Mouse (Mus musculus) neural tube, embryonic 12.5 days (tissue): ENCODE measurements around the gene Pkhd1. TPM values are rescaled to one million over a fixed set of nuclear protein-coding genes. Genes with fewer than 3 reads are reported as not detected.
"Not testable (repeated sequence)": the region's sequence is repeated elsewhere in the genome, so short reads cannot be mapped to it uniquely, and the experiment has no call there.

ENCODE experiments used
- ATAC-seq: fragments of 200-750 bp; cut with Nextera tagmentation; 2 replicates; pipeline ENCODE4 v1.8.0; 2017; ENCODE audit warnings: low read depth, mild to moderate bottlenecking, moderate TSS enrichment, moderate library complexity; ENCODE audit not compliant: low FRiP score
- H3K27ac ChIP-seq: fragments of 300-500 bp; sonication (generic); 2 replicates; pipeline ENCODE4 v1.5.1; 2016
- H3K27me3 ChIP-seq: fragments of 300-500 bp; sonication (generic); replicated peaks from 2 replicates; pipeline ENCODE4 v1.6.1; 2016; ENCODE audit warnings: mild to moderate bottlenecking
- H3K36me3 ChIP-seq: fragments of 300-500 bp; sonication (generic); 2 replicates; pipeline ENCODE4 v1.6.1; 2016; ENCODE audit warnings: mild to moderate bottlenecking
- H3K4me1 ChIP-seq: fragments of 300-500 bp; sonication (generic); 2 replicates; pipeline ENCODE4 v1.6.1; 2016
- H3K4me2 ChIP-seq: fragments of 300-500 bp; sonication (generic); replicated peaks from 2 replicates; pipeline ENCODE4 v1.6.1; 2016; ENCODE audit warnings: mild to moderate bottlenecking
- H3K4me3 ChIP-seq: fragments of 300-500 bp; sonication (generic); 2 replicates; pipeline ENCODE4 v1.5.1; 2016
- H3K9ac ChIP-seq: fragments of 300-500 bp; sonication (generic); 2 replicates; pipeline ENCODE4 v1.6.1; 2016; ENCODE audit warnings: mild to moderate bottlenecking
- H3K9me3 ChIP-seq: fragments of 300-500 bp; sonication (generic); 2 replicates; pipeline ENCODE4 v1.6.1; 2016; ENCODE audit warnings: mild to moderate bottlenecking
- WGBS: fragments of 180-500 bp; shearing (Covaris S2); methylation state at CpG from one replicate; pipeline ENCODE4 v1.1.7; 2016; 5-methylcytosine and 5-hydroxymethylcytosine counted together
- polyA plus RNA-seq: library from polyadenylated mRNA; unstranded; fragments of >200 nt; fragmentation: Nextera tagmentation; extraction: Ambion mirVana; gene quantifications from 2 replicates; pipeline ENCODE4 v1.2.1, GENCODE M21; 2016

Gene Pkhd1
- polyA plus RNA-seq, 1 experiment from 2014 or later = 0.03 TPM

- peak; percentile 66; the same call in 1 of the 2 replicates for ATAC-seq
- H3K4me1 ChIP-seq = peaks cover 3% of the 10 kb centered on the region; the same call in 1 of the 2 replicates
- H3K4me2 ChIP-seq = no peak overlapping the region; the same call in 1 of the 2 replicates
- H3K9ac ChIP-seq = no peak overlapping the region
- H3K27ac ChIP-seq = no peak overlapping the region
- H3K36me3 ChIP-seq = no peaks in the 10 kb centered on the region
- H3K4me3 ChIP-seq = no peak overlapping the region
- H3K9me3 ChIP-seq = no peaks in the 10 kb centered on the region
- no peaks in the 10 kb centered on the region for H3K27me3 ChIP-seq
- 13% methylated on average over 8 of the region's 8 CpGs for whole genome bisulfite sequencing
Observed at GRCm38 (mm10) chr1:20180157-20180556, 437.7 kb downstream of the Pkhd1 start.

- Histone ChIP-seq H3K36me3 (no peaks in the 10 kb centered on the region), H3K27me3 (no peaks in the 10 kb centered on the region), H3K9me3 (no peaks in the 10 kb centered on the region), H3K27ac (no peak overlapping the region), H3K9ac (no peak overlapping the region), H3K4me3 (no peak overlapping the region), H3K4me1 (no peaks in the 10 kb centered on the region), H3K4me2 (no peak overlapping the region)
- ATAC-seq = no peak
- 75% methylated on average over 4 of the region's 4 CpGs for WGBS
Observed at GRCm38 (mm10) chr1:20171199-20171598, 446.7 kb downstream of the Pkhd1 start.

DNA sequence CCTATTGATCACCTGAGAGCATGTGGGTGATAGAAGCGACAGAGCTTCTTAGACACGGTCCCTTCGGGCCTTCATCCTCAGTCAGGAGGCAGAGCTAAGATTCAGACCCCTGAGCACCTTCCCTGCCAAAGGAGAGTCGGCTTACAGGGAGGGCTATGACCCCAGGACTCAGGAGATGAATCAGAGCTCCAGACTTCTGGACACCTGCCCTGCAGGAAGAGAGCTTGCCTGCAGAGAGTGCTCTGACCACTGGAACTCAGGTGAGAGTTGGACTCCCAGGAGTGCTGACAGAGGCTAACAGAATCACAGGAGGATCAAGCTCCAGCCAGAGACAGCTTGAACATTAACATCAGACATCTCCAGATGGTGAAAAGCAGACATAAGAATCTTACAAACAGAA, 467.2 kb downstream of the Pkhd1 start:
- not testable (repeated sequence) for ATAC-seq, H3K27me3 ChIP-seq, H3K4me3 ChIP-seq, H3K9ac ChIP-seq, H3K4me1 ChIP-seq, H3K4me2 ChIP-seq, H3K9me3 ChIP-seq, H3K36me3 ChIP-seq, H3K27ac ChIP-seq
- 88% methylated on average over 4 of the region's 4 CpGs for WGBS

DNA sequence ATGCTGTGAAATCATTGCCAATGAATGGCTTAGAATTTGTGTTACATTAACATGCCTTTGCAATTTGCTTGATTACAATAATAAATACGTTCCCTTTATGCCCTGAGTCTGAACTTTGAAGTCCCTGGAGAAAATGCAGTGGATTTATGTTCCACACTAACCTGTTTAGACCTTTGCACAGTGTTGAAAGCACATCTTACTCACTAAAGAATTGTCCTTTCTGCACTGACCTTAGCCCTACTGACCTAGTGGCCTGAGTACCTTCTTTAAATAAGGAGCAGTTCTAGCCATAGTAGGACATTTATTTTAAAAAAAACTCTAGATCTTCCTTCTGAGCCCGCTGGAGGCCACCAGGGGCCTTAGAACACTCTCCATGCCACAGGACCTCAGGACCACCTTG, 467.8 kb downstream of the Pkhd1 start:
- Histone ChIP-seq H3K4me1 (no peaks in the 10 kb centered on the region), H3K36me3 (no peaks in the 10 kb centered on the region), H3K4me3 (no peak overlapping the region), H3K27me3 (no peaks in the 10 kb centered on the region), H3K9me3 (no peaks in the 10 kb centered on the region), H3K4me2 (no peak overlapping the region), H3K9ac (no peak overlapping the region), H3K27ac (no peak overlapping the region)
- ATAC-seq = no peak; the same call in 1 of the 2 replicates
- 74% methylated on average over 2 of the region's 2 CpGs for WGBS

- no peak for ATAC-seq
- WGBS = 77% methylated on average over 3 of the region's 3 CpGs
- no peak overlapping the region for H3K27ac ChIP-seq
- H3K4me2 ChIP-seq = no peak overlapping the region
- peaks cover 5% of the 10 kb centered on the region; the same call in 1 of the 2 replicates for H3K4me1 ChIP-seq
- H3K36me3 ChIP-seq = no peaks in the 10 kb centered on the region
- H3K27me3 ChIP-seq = no peaks in the 10 kb centered on the region
- no peak overlapping the region for H3K9ac ChIP-seq
- no peaks in the 10 kb centered on the region for H3K9me3 ChIP-seq
- no peak overlapping the region for H3K4me3 ChIP-seq
Observed at GRCm38 (mm10) chr1:20136205-20136604, 481.7 kb downstream of the Pkhd1 start.

DNA sequence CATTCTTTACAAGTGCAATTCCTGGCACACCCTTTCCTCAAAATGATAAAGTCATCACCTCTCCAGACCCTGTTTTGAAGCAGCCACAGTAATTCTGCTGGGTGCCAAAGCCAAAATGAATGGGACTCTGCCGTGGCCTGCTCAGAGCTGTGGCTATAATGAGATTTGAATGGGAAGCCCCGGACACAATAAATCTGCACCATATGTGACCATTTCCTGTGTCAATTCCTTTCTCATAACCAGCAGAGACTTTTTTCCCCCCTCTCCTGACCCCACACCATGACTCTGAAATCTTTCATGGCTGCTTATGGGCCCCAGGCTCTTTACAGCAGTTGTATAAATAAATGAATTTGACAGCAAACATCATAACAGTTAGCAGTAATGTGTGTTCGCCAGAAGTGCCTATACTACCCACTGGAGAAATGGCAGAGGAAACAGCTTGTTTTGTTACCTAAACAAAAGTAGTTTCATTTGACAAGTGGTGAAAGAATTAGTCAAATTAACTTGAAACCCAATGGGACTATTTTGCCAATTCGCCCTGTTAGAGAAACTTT, 482.7 kb downstream of the Pkhd1 start:
- Histone ChIP-seq H3K4me2 (no peak overlapping the region), H3K9ac (no peak overlapping the region), H3K27me3 (no peaks in the 10 kb centered on the region), H3K9me3 (no peaks in the 10 kb centered on the region), H3K27ac (no peak overlapping the region), H3K4me3 (no peak overlapping the region), H3K36me3 (no peaks in the 10 kb centered on the region), H3K4me1 (peaks cover 5% of the 10 kb centered on the region; the same call in 1 of the 2 replicates)
- 28% methylated on average over 4 of the region's 4 CpGs for WGBS
- ATAC-seq = peak; percentile 60; the same call in 1 of the 2 replicates

GRCm38 (mm10) chr1:20133636-20134035, 484.2 kb downstream of the Pkhd1 start:
- Histone ChIP-seq H3K4me2 (no peak overlapping the region), H3K9ac (no peak overlapping the region), H3K9me3 (no peaks in the 10 kb centered on the region), H3K27ac (no peak overlapping the region), H3K4me3 (no peak overlapping the region), H3K36me3 (no peaks in the 10 kb centered on the region), H3K27me3 (no peaks in the 10 kb centered on the region), H3K4me1 (peaks cover 5% of the 10 kb centered on the region; the same call in 1 of the 2 replicates)
- WGBS = 95% methylated on average over 4 of the region's 4 CpGs
- ATAC-seq = no peak

- Histone ChIP-seq H3K4me1 (peaks cover 5% of the 10 kb centered on the region; the same call in 1 of the 2 replicates), H3K27me3 (no peaks in the 10 kb centered on the region), H3K27ac (no peak overlapping the region), H3K4me3 (no peak overlapping the region), H3K36me3 (no peaks in the 10 kb centered on the region), H3K9ac (no peak overlapping the region), H3K9me3 (no peaks in the 10 kb centered on the region), H3K4me2 (no peak overlapping the region)
- 65% methylated on average over 6 of the region's 6 CpGs for WGBS
- no peak for ATAC-seq
Observed at GRCm38 (mm10) chr1:20131786-20132596, 485.9 kb downstream of the Pkhd1 start.

DNA sequence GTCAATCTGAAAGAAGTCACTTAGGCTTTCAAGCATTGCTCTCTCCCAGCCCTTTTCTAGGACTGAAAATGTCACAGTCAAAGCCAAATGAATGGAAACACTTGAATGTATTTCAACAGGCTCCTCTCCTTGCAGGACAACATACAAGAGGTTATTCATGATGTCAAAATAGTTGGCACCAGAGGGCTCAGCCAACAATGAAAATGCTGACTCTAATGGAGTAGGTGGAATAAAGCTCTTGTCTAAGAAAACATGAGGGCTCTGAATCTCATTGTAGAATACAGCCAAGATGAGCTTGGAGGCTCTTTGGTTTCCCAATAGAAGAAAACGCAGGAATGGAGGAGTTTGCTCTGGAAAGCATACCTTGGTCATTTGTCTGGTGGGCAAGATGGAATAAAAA, 500.5 kb downstream of the Pkhd1 start:
- Histone ChIP-seq H3K9ac (no peak overlapping the region), H3K36me3 (no peaks in the 10 kb centered on the region), H3K27ac (no peak overlapping the region), H3K4me3 (no peak overlapping the region), H3K27me3 (no peaks in the 10 kb centered on the region), H3K4me1 (no peaks in the 10 kb centered on the region), H3K9me3 (no peaks in the 10 kb centered on the region), H3K4me2 (no peak overlapping the region)
- ATAC-seq = no peak
- WGBS = 74% methylated on average over 1 of the region's 1 CpGs

DNA sequence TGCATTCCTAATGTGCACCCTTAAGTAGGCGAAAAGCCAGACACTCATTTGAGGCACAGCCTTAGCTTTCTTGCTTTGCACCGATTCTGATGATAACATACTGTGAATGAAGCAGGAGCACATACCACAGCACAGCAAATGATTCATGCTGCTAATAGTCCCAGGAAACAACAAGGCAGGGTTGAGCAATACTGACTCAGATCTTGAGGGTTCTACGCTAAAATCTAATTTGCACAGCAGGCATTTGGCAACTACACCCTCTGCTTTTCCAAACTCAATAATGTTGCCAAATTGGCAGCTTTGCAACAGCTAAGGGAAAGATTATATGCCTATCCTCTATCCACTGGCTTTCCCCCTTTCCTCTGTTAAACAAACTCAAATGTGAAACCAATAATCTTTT, 548.1 kb downstream of the Pkhd1 start:
- no peak overlapping the region for H3K9ac ChIP-seq
- no peak overlapping the region for H3K4me3 ChIP-seq
- no peaks in the 10 kb centered on the region for H3K4me1 ChIP-seq
- H3K27me3 ChIP-seq = no peaks in the 10 kb centered on the region
- 77% methylated on average over 3 of the region's 3 CpGs for WGBS
- ATAC-seq = no peak
- H3K36me3 ChIP-seq = no peaks in the 10 kb centered on the region
- no peaks in the 10 kb centered on the region for H3K9me3 ChIP-seq
- no peak overlapping the region for H3K27ac ChIP-seq
- no peak overlapping the region for H3K4me2 ChIP-seq

DNA sequence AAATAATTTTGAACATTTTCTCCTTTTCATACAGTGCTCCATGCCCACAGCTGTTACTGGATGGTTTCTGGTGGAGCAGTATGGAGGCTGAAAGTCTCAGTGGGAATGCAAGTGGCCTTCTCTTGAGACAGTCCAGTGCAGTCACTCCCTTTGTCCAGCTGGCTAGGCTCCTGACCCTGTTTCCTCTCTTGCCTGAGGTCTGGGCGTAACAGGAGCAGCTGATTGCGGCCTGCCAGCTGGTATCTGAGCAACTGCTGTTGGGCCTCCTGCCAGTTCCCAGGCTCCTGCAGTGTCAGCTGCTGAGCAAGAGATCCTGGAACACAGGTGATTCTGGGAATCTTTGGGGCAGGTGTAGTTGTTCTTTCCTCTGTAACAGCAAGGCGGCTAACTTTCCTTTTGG, 559.6 kb downstream of the Pkhd1 start:
- Histone ChIP-seq H3K36me3 (no peaks in the 10 kb centered on the region), H3K4me3 (no peak overlapping the region), H3K27me3 (no peaks in the 10 kb centered on the region), H3K4me2 (no peak overlapping the region), H3K9ac (no peak overlapping the region), H3K4me1 (peaks cover 3% of the 10 kb centered on the region; the same call in 1 of the 2 replicates), H3K27ac (no peak overlapping the region), H3K9me3 (no peaks in the 10 kb centered on the region)
- WGBS = 50% methylated on average over 3 of the region's 3 CpGs
- peak; percentile 74 for ATAC-seq

GRCm38 (mm10) chr1:20039389-20039788, 578.5 kb downstream of the Pkhd1 start:
- Histone ChIP-seq H3K4me3 (no peak overlapping the region), H3K36me3 (no peaks in the 10 kb centered on the region), H3K4me2 (no peak overlapping the region), H3K9me3 (no peaks in the 10 kb centered on the region), H3K9ac (no peak overlapping the region), H3K27ac (no peak overlapping the region), H3K27me3 (no peaks in the 10 kb centered on the region), H3K4me1 (no peaks in the 10 kb centered on the region)
- no peak for ATAC-seq
- WGBS = 85% methylated on average over 3 of the region's 3 CpGs
